Mouse (Mus musculus) hindbrain, embryonic 10.5 days (tissue): ENCODE measurements around the gene Huwe1. TPM values are rescaled to one million over a fixed set of nuclear protein-coding genes. Genes with fewer than 3 reads are reported as not detected.

ENCODE experiments used
- microRNA counts: library from miRNA; unstranded; fragments of <30 nt; microRNA quantifications from one replicate; lab custom pipeline; 2017
- polyA plus RNA-seq: library from polyadenylated mRNA; unstranded; fragments of >200 nt; fragmentation: Nextera tagmentation; extraction: Ambion mirVana; gene quantifications from 2 replicates; pipeline ENCODE4 v1.2.1, GENCODE M21; 2016

The Huwe1 gene
- polyA plus RNA-seq, 1 experiment from 2014 or later, result 48.4 TPM

MicroRNA genes within 50 kb of the gene (microRNA counts, 519-probe panel; counts per million panel counts)
- microRNA mmu-miR-98 (lab: Ali Mortazavi, UCI), result 1,255 counts per million, percentile 77 among the panel's probes with 10 or more counts

Other genes with a start within 250 kb of the Huwe1 start
- gene Hsd17b10, start 201.0 kb downstream of the Huwe1 start, polyA plus RNA-seq, result 181 and 195 TPM in 2 replicates
- 4.5 and 4.9 TPM in 2 replicates for gene Ribc1, start 215.5 kb downstream of the Huwe1 start, polyA plus RNA-seq
- 71.1 and 107 TPM in 2 replicates for gene Smc1a, start 215.6 kb downstream of the Huwe1 start, polyA plus RNA-seq